Mouse (Mus musculus) heart, embryonic 16.5 days (tissue): ENCODE measurements around the gene Gm21970. TPM values are rescaled to one million over a fixed set of nuclear protein-coding genes. Genes with fewer than 3 reads are reported as not detected.

ENCODE experiments used
- ATAC-seq: fragments of 200-750 bp; cut with Nextera tagmentation; replicated peaks from 2 replicates; pipeline ENCODE4 v1.8.0; 2017; ENCODE audit warnings: moderate number of reproducible peaks; ENCODE audit not compliant: insufficient read depth, low FRiP score; ENCODE audit errors: extremely low read depth
- H3K27ac ChIP-seq: fragments of 300-500 bp; sonication (generic); 2 replicates; pipeline ENCODE4 v1.5.1; 2014; ENCODE audit warnings: mild to moderate bottlenecking, low read length, control low read depth, moderate library complexity
- H3K27me3 ChIP-seq: fragments of 300-500 bp; sonication (generic); 2 replicates; pipeline ENCODE4 v1.6.1; 2014; ENCODE audit warnings: low read length, mixed read lengths; ENCODE audit not compliant: control insufficient read depth, insufficient read depth
- H3K36me3 ChIP-seq: fragments of 300-500 bp; sonication (generic); 2 replicates; pipeline ENCODE4 v1.6.1; 2014; ENCODE audit not compliant: control insufficient read depth, insufficient read depth
- H3K4me1 ChIP-seq: fragments of 300-500 bp; sonication (generic); 2 replicates; pipeline ENCODE4 v1.6.1; 2014; ENCODE audit warnings: low read length, mixed read lengths; ENCODE audit not compliant: control insufficient read depth, insufficient read depth
- H3K4me2 ChIP-seq: fragments of 300-500 bp; sonication (generic); 2 replicates; pipeline ENCODE4 v1.6.1; 2014; ENCODE audit warnings: low read depth, mild to moderate bottlenecking, control low read depth, low read length
- H3K4me3 ChIP-seq: fragments of 300-500 bp; sonication (generic); 2 replicates; pipeline ENCODE4 v1.5.1; 2014; ENCODE audit warnings: mild to moderate bottlenecking, control low read depth, low read length
- H3K9ac ChIP-seq: fragments of 300-500 bp; sonication (generic); 2 replicates; pipeline ENCODE4 v1.6.1; 2014; ENCODE audit warnings: low read length, control low read depth
- H3K9me3 ChIP-seq: fragments of 300-500 bp; sonication (generic); replicated peaks from 2 replicates; pipeline ENCODE4 v1.6.1; 2016; ENCODE audit warnings: low read length; ENCODE audit not compliant: control insufficient read depth
- WGBS: fragments of 180-500 bp; shearing (Covaris S2); extraction: QIAGEN DNeasy Blood & Tissue Kit; methylation state at CpG from one replicate; pipeline ENCODE4 v1.1.7; 2014; 5-methylcytosine and 5-hydroxymethylcytosine counted together
- polyA plus RNA-seq: library from polyadenylated mRNA; unstranded; fragments of >200 nt; fragmentation: Nextera tagmentation; extraction: Ambion mirVana; gene quantifications from 2 replicates; pipeline ENCODE4 v1.2.1, GENCODE M21; 2015

Gm21970 gene
- polyA plus RNA-seq, 1 experiment from 2014 or later: not detected

- Histone ChIP-seq H3K9ac (peak overlapping the region; percentile 7; the same call in 1 of the 2 replicates), H3K4me3 (no peak overlapping the region), H3K27ac (peak overlapping the region; percentile 10), H3K4me2 (peak overlapping the region; percentile 28; the same call in 1 of the 2 replicates), H3K9me3 (no peaks in the 10 kb centered on the region), H3K4me1 (peaks cover 17% of the 10 kb centered on the region), H3K27me3 (no peaks in the 10 kb centered on the region), H3K36me3 (no peaks in the 10 kb centered on the region)
- no peak for ATAC-seq
- 84% methylated on average over 3 of the region's 3 CpGs for WGBS
Observed at GRCm38 (mm10) chr16:91459396-91459795, 67.9 kb downstream of the Gm21970 start.

DNA sequence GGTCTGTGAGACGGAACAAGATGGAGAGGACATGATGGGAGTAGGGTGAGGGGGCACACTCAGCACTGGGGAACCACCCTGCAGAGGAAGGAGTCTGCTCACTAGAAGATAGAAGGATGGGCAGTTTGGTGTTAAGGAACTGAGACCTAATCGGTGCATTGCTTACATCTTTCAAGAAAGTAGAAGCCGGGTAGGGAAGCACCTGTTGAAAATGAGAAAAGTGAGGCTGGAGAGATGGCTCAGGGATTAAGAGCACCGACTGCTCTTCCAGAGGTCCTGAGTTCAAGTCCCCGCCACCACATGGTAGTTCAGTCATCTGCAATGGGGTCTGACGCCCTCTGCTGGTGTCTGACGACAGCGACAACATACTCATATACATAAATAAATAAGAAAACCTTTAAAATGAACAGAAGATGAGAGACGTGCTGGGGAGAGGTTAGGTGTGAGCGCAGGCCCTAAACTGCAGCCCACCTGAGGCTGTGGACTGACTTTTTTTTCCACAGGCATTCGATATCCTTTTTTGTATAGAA, 68.4 kb downstream of the Gm21970 start:
- H3K4me1 ChIP-seq: peaks cover 17% of the 10 kb centered on the region
- 70% methylated on average over 11 of the region's 11 CpGs for WGBS
- H3K9ac ChIP-seq: no peak overlapping the region
- no peak overlapping the region for H3K4me2 ChIP-seq
- H3K9me3 ChIP-seq: no peaks in the 10 kb centered on the region
- H3K36me3 ChIP-seq: no peaks in the 10 kb centered on the region
- ATAC-seq: no peak
- H3K27ac ChIP-seq: 0 out of 2 replicates have a peak overlapping the region, but pooled peaks have one; percentile 29
- H3K4me3 ChIP-seq: no peak overlapping the region
- no peaks in the 10 kb centered on the region for H3K27me3 ChIP-seq

DNA sequence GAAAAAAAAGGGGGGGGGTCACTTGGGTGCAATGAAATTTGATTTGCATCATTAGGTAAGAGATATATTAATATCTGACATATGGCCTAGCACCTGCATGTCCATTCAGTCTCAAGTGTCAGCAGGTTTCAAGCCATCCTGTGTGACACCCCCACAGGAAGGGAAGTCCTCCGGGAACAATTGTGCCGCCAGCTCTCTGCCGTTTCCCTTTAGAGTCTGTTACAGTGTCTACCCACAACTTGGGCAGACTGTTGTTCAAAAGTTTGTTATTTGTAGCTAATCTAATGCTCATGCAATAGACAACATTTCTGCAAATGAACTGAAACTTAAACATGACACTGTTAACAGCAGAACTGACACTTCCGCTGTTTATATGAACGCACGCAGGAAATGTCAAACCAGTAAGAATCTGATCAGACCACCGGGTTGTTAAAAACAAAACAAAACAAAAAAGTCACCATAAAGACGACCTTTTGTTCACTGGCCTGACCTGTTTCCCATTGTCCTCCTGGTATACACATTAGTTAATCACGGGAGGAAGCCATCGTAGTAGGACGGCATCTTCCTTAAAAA, 69.6 kb downstream of the Gm21970 start:
- H3K27ac ChIP-seq: peak overlapping the region; percentile 74
- H3K4me2 ChIP-seq: peak overlapping the region; percentile 6; the same call in 1 of the 2 replicates
- no peaks in the 10 kb centered on the region for H3K36me3 ChIP-seq
- H3K27me3 ChIP-seq: no peaks in the 10 kb centered on the region
- no peak overlapping the region for H3K9ac ChIP-seq
- H3K9me3 ChIP-seq: no peaks in the 10 kb centered on the region
- 63% methylated on average over 11 of the region's 11 CpGs for WGBS
- peaks cover 26% of the 10 kb centered on the region for H3K4me1 ChIP-seq
- no peak overlapping the region for H3K4me3 ChIP-seq
- no peak for ATAC-seq

DNA sequence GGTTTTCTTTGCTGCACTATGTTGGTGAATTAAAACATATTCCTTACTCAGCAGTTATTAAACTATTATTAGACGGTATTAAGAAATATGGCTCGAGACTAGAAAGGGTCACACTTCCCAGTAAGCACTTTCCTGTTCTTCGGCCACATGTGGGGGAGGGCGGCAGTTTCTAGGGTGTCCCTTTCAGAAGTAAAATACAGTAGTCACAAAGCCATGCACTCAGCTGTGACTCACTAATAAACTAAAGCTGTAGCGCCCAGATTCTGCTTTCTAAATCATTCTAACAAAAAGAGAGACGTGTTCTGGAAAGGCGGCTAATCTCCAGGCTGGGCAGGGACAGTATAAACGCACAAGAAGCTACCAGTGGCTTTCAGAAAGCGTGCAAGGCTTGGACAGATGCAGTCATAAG, 70.3 kb downstream of the Gm21970 start:
- no peaks in the 10 kb centered on the region for H3K27me3 ChIP-seq
- peak overlapping the region; percentile 78 for H3K27ac ChIP-seq
- H3K4me1 ChIP-seq: peaks cover 32% of the 10 kb centered on the region
- no peaks in the 10 kb centered on the region for H3K9me3 ChIP-seq
- WGBS: 42% methylated on average over 9 of the region's 9 CpGs
- H3K4me3 ChIP-seq: no peak overlapping the region
- H3K9ac ChIP-seq: 0 out of 2 replicates have a peak overlapping the region, but pooled peaks have one; percentile 38
- no peak for ATAC-seq
- 0 out of 2 replicates have a peak overlapping the region, but pooled peaks have one; percentile 12 for H3K4me2 ChIP-seq
- H3K36me3 ChIP-seq: no peaks in the 10 kb centered on the region

DNA sequence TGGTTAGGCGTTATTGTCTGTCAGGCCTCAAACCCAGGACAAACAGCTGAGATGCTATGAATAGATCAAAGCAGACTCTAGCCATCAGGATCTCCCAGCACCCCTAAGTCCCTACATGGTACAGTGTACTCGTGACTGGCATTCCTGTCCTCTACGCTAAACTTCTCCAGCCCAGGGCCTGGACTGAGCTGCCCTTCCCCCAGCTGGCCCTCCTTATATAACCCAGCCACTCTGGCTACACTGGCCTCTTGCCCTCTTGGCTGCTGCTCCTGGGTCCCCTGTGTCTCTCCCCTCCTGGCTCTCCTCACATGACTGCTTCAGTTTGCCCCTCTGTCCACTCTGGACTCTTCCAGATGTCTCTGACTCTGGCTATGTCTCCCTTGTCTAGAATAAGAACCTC, 71.1 kb downstream of the Gm21970 start:
- Histone ChIP-seq H3K36me3 (no peaks in the 10 kb centered on the region), H3K4me1 (peaks cover 32% of the 10 kb centered on the region), H3K27me3 (no peaks in the 10 kb centered on the region), H3K4me3 (no peak overlapping the region), H3K9ac (no peak overlapping the region), H3K4me2 (no peak overlapping the region), H3K27ac (peak overlapping the region; percentile 39; the same call in 1 of the 2 replicates), H3K9me3 (no peaks in the 10 kb centered on the region)
- no peak; the same call in 1 of the 2 replicates for ATAC-seq
- WGBS: 38% methylated on average over 3 of the region's 3 CpGs

DNA sequence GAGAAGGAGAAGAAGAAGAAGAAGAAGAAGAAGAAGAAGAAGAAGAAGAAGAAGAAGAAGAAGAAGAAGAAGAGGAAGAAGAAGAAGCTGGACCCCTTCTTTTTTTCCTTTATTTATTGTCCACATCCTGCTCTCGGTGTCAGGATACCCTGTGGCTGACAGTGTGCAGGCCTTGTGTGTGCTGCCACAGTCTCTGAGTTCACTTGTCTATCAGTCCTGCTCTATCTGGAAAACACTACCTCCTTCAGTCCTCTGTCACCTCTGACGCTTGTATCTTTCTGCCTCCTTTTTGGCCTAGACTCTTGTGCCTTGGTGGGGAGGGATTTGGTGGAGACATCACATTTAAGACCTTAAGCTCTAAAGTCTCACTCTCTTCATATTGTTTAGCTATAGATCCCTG, 71.9 kb downstream of the Gm21970 start:
- no peak overlapping the region for H3K9ac ChIP-seq
- H3K9me3 ChIP-seq: 0 out of 2 replicates have a peak, but pooled peaks cover 2% of the 10 kb centered on the region
- 0 out of 2 replicates have a peak, but pooled peaks cover 2% of the 10 kb centered on the region for H3K36me3 ChIP-seq
- no peaks in the 10 kb centered on the region for H3K27me3 ChIP-seq
- no peak overlapping the region for H3K4me2 ChIP-seq
- H3K27ac ChIP-seq: no peak overlapping the region
- no peak overlapping the region for H3K4me3 ChIP-seq
- WGBS: 59% methylated on average over 2 of the region's 2 CpGs
- ATAC-seq: no peak
- H3K4me1 ChIP-seq: peaks cover 32% of the 10 kb centered on the region

DNA sequence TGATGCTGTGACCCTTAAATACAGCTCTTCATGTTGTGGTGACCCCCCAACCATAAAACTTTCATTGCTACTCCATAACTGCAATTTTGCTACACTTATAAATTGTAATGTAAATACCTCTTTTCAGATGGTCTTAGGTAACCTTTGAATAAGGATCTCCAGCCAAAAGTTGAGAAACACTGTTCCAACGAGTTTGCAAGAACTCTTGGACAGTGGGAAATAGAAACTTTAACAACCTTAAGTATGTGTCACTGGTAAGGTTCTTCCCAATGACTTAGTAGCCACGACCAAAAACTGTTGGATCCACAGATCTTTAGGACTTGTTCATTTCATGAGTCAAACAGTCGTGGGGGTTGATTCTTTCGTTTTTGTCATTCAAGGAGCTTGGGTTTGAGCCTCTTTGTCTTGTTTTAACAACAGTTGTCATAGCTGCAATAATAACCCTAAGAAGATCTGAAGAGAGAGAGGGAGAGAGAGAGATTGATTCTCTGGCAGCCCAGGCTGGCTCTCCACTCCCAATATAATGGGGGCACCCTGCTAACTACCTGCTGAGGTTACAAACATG, 72.4 kb downstream of the Gm21970 start:
- Histone ChIP-seq H3K27ac (peak overlapping the region; percentile 91), H3K9me3 (0 out of 2 replicates have a peak, but pooled peaks cover 2% of the 10 kb centered on the region)
- ATAC-seq: no peak

GRCm38 (mm10) chr16:91464594-91465504, 73.3 kb downstream of the Gm21970 start:
- peak overlapping the region; percentile 84 for H3K4me2 ChIP-seq
- 2% methylated on average over 44 of the region's 44 CpGs for WGBS
- 0 out of 2 replicates have a peak, but pooled peaks cover 2% of the 10 kb centered on the region for H3K9me3 ChIP-seq
- peak overlapping the region; percentile 61 for H3K4me3 ChIP-seq
- peak overlapping the region; percentile 91 for H3K27ac ChIP-seq
- H3K27me3 ChIP-seq: no peaks in the 10 kb centered on the region
- H3K9ac ChIP-seq: peak overlapping the region; percentile 78
- ATAC-seq: peak; percentile 92
- 0 out of 2 replicates have a peak, but pooled peaks cover 2% of the 10 kb centered on the region for H3K36me3 ChIP-seq
- H3K4me1 ChIP-seq: peaks cover 28% of the 10 kb centered on the region

More for the DNA sequence above, 72.4 kb downstream of the Gm21970 start:
- WGBS: 85% methylated on average over 4 of the region's 4 CpGs
- no peaks in the 10 kb centered on the region for H3K27me3 ChIP-seq
- 0 out of 2 replicates have a peak, but pooled peaks cover 2% of the 10 kb centered on the region for H3K36me3 ChIP-seq
- H3K4me3 ChIP-seq: peak overlapping the region; percentile 61
- H3K4me2 ChIP-seq: peak overlapping the region; percentile 84
- peaks cover 32% of the 10 kb centered on the region for H3K4me1 ChIP-seq
- H3K9ac ChIP-seq: peak overlapping the region; percentile 78
